ENCODE assay signal across 14 mouse cellular contexts in the genomic region with DNA sequence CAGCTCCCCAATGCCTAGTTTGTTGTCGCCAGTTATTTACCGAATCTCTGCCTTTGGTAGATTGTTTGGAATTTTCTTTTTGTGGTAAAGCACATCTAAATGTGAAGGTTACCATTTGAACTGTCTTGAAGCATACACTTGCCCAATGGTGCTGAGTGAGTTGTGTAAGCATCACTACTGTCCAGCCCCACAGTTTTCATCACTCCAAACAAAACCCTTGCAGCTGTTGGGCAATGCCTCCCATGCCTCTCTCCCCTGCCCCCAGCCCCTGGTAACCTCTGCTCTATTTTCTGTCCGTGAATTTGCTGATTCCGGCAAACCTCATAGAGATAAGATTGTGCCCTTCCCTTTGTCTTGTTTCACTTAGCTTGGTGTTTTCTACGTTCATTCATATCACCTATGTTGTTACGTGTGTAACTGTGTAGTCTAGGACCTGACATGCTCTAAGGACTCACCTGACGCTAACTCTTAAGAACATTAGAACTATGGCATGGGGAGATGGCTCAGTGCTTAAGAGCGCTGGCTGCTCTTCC. TPM values are rescaled to one million over a fixed set of nuclear protein-coding genes. Genes with fewer than 3 reads are reported as not detected.
DNase-seq lines count a peak whose midpoint lies in the region; ATAC-seq and TF ChIP-seq lines count a peak whose summit lies in the region.
"Had no signal": no experiment of that assay in that cellular context is flagged by ENCODE, and none has a peak within 500 bp of the region (broad histone marks: within the 10 kb centered on the region; RNA-seq: fewer than 3 reads in every experiment).

No protein-coding gene starts in this region.

- WGBS in bone marrow, adult 2 months, result 57% methylated on average over 8 of the region's 8 CpGs
- WGBS in liver, postnatal 0 days (ENCODE audit: insufficient replicate concordance), result 52% methylated on average over 8 of the region's 8 CpGs

- peak overlapping the region; percentile 51 for H3K4me2 ChIP-seq in liver, postnatal 0 days (ENCODE audit: low read depth, low read length)
- H3K4me2 ChIP-seq: lung, embryonic 14.5 days; neural tube, embryonic 15.5 days had no signal

- peak overlapping the region; percentile 70; the same call in 1 of the 2 replicates for H3K27ac ChIP-seq in bone marrow, adult 2 months (ENCODE audit: control insufficient read depth, insufficient read depth, low read depth, low read length, poor library complexity)
- H3K27ac ChIP-seq in liver, postnatal 0 days (ENCODE audit: low read depth), result peak overlapping the region; percentile 91
- H3K27ac ChIP-seq: neural tube, embryonic 15.5 days had no signal

- H3K27me3 ChIP-seq in liver, postnatal 0 days (ENCODE audit: insufficient read depth, low read length), result no peaks in the 10 kb centered on the region
- H3K27me3 ChIP-seq: megakaryocyte, embryonic 14.5 days; neural tube, embryonic 15.5 days had no signal

- peak; percentile 76 for ATAC-seq in liver, postnatal 0 days
- ATAC-seq: inflammation-experienced regulatory T-cells, adult 6 months had no signal

- H3K4me1 ChIP-seq in bone marrow, adult 2 months (ENCODE audit: control insufficient read depth, insufficient read depth, low read length), result peaks cover 11% of the 10 kb centered on the region; the same call in 1 of the 2 replicates
- peaks cover 40% of the 10 kb centered on the region for H3K4me1 ChIP-seq in liver, postnatal 0 days (ENCODE audit: insufficient read depth)

- peaks cover 12% of the 10 kb centered on the region for H3K36me3 ChIP-seq in liver, postnatal 0 days (replicated peaks; ENCODE audit: insufficient read depth, low read length)

- peak; percentile 68 for TF ChIP-seq EP300 in liver, postnatal 0 days (IDR thresholded peaks at IDR 0.05; ENCODE audit: low read depth)

- no peak for TF ChIP-seq CTCF in bone marrow, adult 2 months (IDR thresholded peaks at IDR 0.05; ENCODE audit: control insufficient read depth, insufficient read depth, low read length)
- no peak for TF ChIP-seq CTCF in liver, postnatal 0 days (IDR thresholded peaks at IDR 0.05; ENCODE audit: low read depth)

- TF ChIP-seq POLR2A in bone marrow, adult 2 months (IDR thresholded peaks at IDR 0.05; ENCODE audit: borderline replicate concordance, control insufficient read depth, low read depth, low read length), result no peak

- H3K9ac ChIP-seq in liver, postnatal 0 days (replicated peaks), result no peak overlapping the region; the same call in 1 of the 2 replicates
- H3K9ac ChIP-seq: lung, embryonic 14.5 days; neural tube, embryonic 15.5 days had no signal

- peak; percentile 81 for DNase-seq in heart, adult 11 months
- DNase-seq in heart, adult 9 months (ENCODE audit: low spot score in 2 of 2), result no peak
- peak; percentile 3 for DNase-seq in layer of hippocampus, adult 9-11 months
- DNase-seq in layer of hippocampus, adult 8-10 months (ENCODE audit: low spot score in 2 of 2), result no peak
- DNase-seq in liver, postnatal 0 days, result peak; percentile 70
- DNase-seq in thymus, postnatal 0 days (ENCODE audit: low spot score), result no peak
- no peak for DNase-seq in thymus, postnatal 10 days (ENCODE audit: low spot score in 2 of 2)
- DNase-seq: cerebellum, adult 8-10 months; lung, embryonic 14.5 days had no signal

- H3K9me3 ChIP-seq in liver, postnatal 0 days (ENCODE audit: low read length), result no peaks in the 10 kb centered on the region
- H3K9me3 ChIP-seq: megakaryocyte, embryonic 14.5 days; neural tube, embryonic 15.5 days had no signal

- H3K4me3 ChIP-seq in bone marrow, adult 2 months (replicated peaks; ENCODE audit: control insufficient read depth, low read depth, low read length), result no peak overlapping the region
- no peak overlapping the region for H3K4me3 ChIP-seq in liver, postnatal 0 days (ENCODE audit: low read depth, low read length)
- H3K4me3 ChIP-seq: erythroblast, embryonic 14.5 days; megakaryocyte, embryonic 14.5 days; neural tube, embryonic 15.5 days had no signal

RNA-seq across cellular contexts. Expression of gene Acsl1, which starts 14.2 kb away (rescaled TPM):
- total RNA-seq in layer of hippocampus, adult 8-10 months (2022), result 10 to 100 TPM; 40.6 to 49.2 (median 47.4) TPM
- polyA plus RNA-seq in bone marrow, adult 2 months (2011; ENCODE audit: insufficient read depth, insufficient read length, low replicate concordance, missing spikeins), result 39.8 and 45.2 TPM in 2 replicates
- 428 and 466 TPM in 2 replicates for polyA plus RNA-seq in liver, postnatal 0 days (2015; fragmentation: Nextera tagmentation; extraction: Ambion mirVana)
- polyA plus RNA-seq in thymus, postnatal 0 days (2015; fragmentation: Nextera tagmentation; extraction: Ambion mirVana), result 6.6 and 8.4 TPM in 2 replicates

Comparison
In these comparisons a context has a peak if more than half of its experiments do, and no peak if none do; other contexts are left out.
1. DNase-seq: peak in heart, adult 11 months (single experiment), layer of hippocampus, adult 9-11 months (single experiment) and liver, postnatal 0 days (single experiment); none in heart, adult 9 months (0 of 2), layer of hippocampus, adult 8-10 months (0 of 2), thymus, postnatal 0 days (single experiment) and thymus, postnatal 10 days (0 of 2).